Mouse (Mus musculus) gastrocnemius, postnatal 14 days (tissue): ENCODE measurements around the gene Sdr16c6. TPM values are rescaled to one million over a fixed set of nuclear protein-coding genes. Genes with fewer than 3 reads are reported as not detected.

Source experiments
- DNase-seq: peaks from one replicate; pipeline ENCODE4 v3.0.0; 2021; ENCODE audit warnings: mixed read lengths
- intact Hi-C: fragments of 180-260 bp; cut with DNase I; formaldehyde crosslinking; loops from one replicate; pipeline ENCODE4 v1.15.1; 2025; ENCODE audit warnings: low total_unique reads
- long read RNA-seq, 2 experiments: library from polyadenylated mRNA; stranded (forward); transcript quantifications; one replicate each; pipeline ENCODE4 v2.0.0; 2021
- total RNA-seq, 2 experiments: library from RNA; stranded (reverse); gene quantifications; 2 replicates each; pipeline ENCODE4 v1.2.3; 2021

The Sdr16c6 gene
- not detected for total RNA-seq
- long read RNA-seq, experiment 1, result 0 reads
- long read RNA-seq, experiment 2, result 0 reads

- no peak for DNase-seq
- intact Hi-C loops, result no loop called here
Measured at GRCm38 (mm10) chr4:4077372-4077771, at the start of gene Sdr16c6. Gene Sdr16c6, minus strand, starts transcription at chr4:4077522.

GRCm38 (mm10) chr4:4080180-4080579 lies 2.9 kb upstream of the Sdr16c6 start:
- intact Hi-C loops, result no loop called here
- no peak for DNase-seq

- DNase-seq, result no peak
- intact Hi-C loops, result no loop called here
Measured at GRCm38 (mm10) chr4:4079132-4079531, 1.8 kb upstream of the Sdr16c6 start.

DNA sequence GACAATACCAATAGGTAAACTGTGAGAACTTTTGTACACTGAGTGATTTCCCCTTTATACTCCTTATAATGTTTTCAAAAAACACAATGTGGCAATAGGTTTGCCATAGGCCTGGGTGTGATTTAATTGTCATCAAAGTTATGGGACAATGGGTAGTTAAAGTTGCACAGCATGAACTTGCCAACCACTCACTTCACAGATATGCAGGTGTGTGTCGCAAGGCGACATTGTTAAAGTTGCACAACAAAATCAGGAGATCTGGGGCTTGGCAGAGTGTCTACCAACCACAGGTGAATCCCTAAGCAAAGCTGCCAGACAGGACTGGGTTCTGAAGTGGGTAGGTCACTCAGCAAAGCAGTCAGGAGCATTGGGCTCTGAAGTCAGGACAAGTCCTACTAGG lies 1.3 kb downstream of the Sdr16c6 start:
- no peak for DNase-seq
- intact Hi-C loops, result no loop called here

Other genes starting within 250 kb of the Sdr16c6 start
- 100 to 1,000 TPM; 160 to 180 TPM for gene Gm11808, start 103.9 kb downstream of the Sdr16c6 start, total RNA-seq